Mouse (Mus musculus) embryonic fibroblast, embryonic 13.5 days (primary cell): ENCODE results near the gene Robo2.

Experiments
- CTCF ChIP-seq: IDR thresholded peaks from 2 replicates; pipeline ENCODE4 v1.5.1; 2011; ENCODE audit warnings: mild to moderate bottlenecking, control low read depth, low read length, moderate library complexity, borderline replicate concordance; ENCODE audit not compliant: insufficient read depth
- POLR2A ChIP-seq: IDR thresholded peaks from 2 replicates; pipeline ENCODE4 v1.6.1; 2011; ENCODE audit warnings: low read depth, mild to moderate bottlenecking, control low read depth, low read length, moderate library complexity

DNA sequence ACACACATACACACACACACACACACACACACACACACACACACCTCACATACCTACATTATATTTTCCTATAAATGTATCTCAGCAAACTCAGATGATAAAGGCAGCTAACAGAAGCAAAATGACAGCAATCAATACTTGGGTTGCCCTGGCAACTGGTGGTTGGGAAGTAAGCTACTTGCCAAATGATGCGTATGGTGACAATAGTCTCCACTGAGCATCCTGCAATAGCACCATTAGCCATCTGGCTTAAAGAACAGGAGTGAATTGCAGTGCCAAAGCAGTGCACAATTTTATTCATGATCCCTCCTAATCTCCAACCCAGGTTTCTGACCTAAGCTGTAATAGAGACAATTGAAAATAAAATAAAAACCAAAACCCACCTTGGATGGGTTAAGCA lies 529.7 kb downstream of the Robo2 start:
- TF ChIP-seq CTCF = no peak
- no peak for TF ChIP-seq POLR2A
